Mouse (Mus musculus): Measurements from ENCODE around the gene Vwce. TPM values are rescaled to one million over a fixed set of nuclear protein-coding genes. Genes with fewer than 3 reads are reported as not detected.

The Vwce gene
- not detected for polyA plus RNA-seq (2014; fragmentation: Illumina TruSeq; extraction: RNeasy Lipid Tissue Mini Kit (QIAGEN cat#74804); ENCODE audit: insufficient read depth, low read depth, low replicate concordance)

DNA sequence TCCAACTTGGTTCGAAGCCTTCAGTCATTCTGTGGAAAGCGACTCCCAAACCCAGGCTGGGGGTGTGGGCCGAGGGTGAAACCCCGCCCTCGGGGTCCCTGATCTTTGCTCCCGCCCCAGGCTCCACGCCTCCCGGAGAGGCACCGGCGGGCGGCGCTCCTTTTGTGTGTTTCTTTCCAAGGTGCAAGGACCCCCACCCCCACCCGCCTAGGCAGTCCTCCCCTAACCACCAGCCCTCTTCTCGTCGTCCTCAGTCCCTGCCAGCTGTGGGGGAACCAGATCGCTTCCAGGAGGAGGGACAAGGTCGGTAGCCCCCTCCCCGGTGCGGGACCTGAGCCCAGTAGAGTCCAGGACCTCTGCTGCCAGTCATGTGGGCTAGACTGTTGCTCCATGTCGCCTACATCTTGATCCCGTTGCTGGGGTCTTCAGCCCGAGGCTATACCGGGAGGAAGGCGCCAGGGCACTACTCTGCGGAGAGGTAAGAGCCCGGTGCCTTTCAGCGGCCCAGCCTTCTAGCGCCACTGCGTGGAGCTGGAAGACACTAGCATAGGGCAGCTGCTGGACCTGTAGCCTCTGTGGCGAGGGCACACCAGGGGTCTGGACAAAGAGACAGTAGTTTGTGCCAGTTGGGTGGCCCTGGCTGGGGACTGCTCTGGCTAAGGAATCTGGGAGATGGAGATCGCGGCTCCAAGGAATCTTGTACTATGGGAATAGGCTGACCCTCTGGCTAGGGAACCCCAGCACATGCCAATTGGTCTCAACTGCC lies at the start of gene Vwce:
Gene Vwce (plus strand): TSS at position 108 of the 766 bp plus-strand sequence.

DNA sequence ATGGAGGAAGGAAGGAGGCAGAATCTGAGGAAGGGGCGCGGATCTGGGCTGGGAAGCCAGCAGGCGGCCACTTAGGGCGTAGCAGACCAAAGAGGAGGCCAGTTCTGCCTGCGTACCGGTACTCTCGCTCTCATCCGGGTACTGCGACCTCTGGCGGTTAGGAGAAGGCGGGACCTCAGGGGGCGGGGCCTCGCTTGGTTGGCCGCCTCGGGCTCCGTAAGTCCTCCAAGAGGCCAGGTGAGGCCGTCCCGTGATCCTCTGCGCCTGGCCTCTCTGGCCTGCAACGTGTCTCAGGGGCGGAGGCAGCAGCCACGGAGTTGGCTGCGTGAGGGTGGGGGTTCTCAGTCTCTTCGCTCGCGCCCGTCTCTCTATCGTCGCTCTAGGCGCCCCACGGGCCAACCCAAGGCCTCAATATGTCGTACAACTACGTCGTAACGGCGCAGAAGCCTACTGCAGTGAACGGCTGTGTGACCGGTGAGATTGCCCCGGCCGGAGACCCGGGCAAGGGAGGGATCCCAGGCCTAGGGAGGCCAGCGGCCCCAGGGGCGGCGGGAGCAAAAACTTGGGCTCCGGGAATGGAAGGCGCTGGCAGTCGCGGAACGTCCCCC lies 28.6 kb upstream of the Vwce start, which contains the start of the genes Ddb1 and Tkfc:
Gene Ddb1 (plus strand): TSS at position 35 of the 608 bp plus-strand sequence.
Gene Tkfc (minus strand): TSS at position 362 of the 608 bp plus-strand sequence.

GRCm38 (mm10) chr19:10677915-10678771 lies 44.1 kb downstream of the Vwce start, which contains the start of gene Pga5:
Pga5 (minus strand) TSS chr19:10678071.

DNA sequence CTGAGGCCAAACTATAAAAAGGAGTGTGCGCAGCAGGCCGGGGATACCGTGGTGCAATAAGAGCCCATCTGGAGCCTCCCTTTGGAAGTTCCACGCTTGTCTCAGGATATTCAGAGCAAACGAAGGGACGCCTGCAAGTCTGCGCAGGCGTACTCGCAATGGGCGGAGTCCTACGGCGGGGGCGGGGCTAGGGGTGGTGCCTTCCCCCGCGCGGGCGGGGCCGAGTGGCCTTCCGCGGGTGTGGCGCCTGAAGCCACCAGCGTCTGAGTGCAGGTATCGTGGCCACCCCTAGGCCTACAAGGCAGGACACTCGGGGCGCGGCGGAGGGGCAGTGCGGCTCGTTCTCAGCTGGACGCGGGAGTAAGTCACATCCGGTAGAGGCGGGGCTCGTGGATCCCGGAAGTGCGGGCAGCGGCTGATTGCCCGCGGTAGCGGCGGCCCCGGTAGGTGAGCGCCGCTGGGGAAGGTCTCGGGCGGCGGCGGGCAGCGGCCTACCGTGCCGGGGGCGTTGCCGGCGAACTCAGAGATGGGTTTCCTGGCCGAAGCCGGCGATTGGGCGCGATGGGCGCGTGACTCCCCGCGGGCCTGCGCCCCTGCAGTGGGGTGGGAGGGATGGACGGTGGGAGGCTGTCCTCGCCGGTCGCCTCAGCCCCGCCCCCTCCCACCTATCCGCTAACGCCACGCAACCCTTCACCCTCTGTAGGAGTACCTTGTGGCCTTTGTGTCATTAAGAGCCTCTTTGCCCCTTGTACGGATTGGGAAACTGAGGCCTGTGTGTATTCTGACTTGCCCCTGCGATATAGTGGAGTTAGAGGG lies 54.7 kb downstream of the Vwce start, which contains the start of gene Vps37c:
Gene Vps37c (plus strand): TSS at position 199 of the 816 bp plus-strand sequence.

Other genes with a start within 250 kb of the Vwce start
- gene Syt7, start 245.1 kb upstream of the Vwce start, polyA plus RNA-seq (2014; fragmentation: Illumina TruSeq; extraction: RNeasy Lipid Tissue Mini Kit (QIAGEN cat#74804); ENCODE audit: insufficient read depth, low read depth, low replicate concordance) = 3.7 TPM
- gene Lrrc10b, start 176.7 kb upstream of the Vwce start, polyA plus RNA-seq (2014; fragmentation: Illumina TruSeq; extraction: RNeasy Lipid Tissue Mini Kit (QIAGEN cat#74804); ENCODE audit: insufficient read depth, low read depth, low replicate concordance) = 10.1 TPM
- gene Ppp1r32, start 151.3 kb upstream of the Vwce start, polyA plus RNA-seq (2014; fragmentation: Illumina TruSeq; extraction: RNeasy Lipid Tissue Mini Kit (QIAGEN cat#74804); ENCODE audit: insufficient read depth, low read depth, low replicate concordance) = 4.4 TPM
- 20.6 TPM for gene Cpsf7, start 108.9 kb upstream of the Vwce start, polyA plus RNA-seq (2014; fragmentation: Illumina TruSeq; extraction: RNeasy Lipid Tissue Mini Kit (QIAGEN cat#74804); ENCODE audit: insufficient read depth, low read depth, low replicate concordance)
- 40.3 TPM for gene Sdhaf2, start 108.1 kb upstream of the Vwce start, polyA plus RNA-seq (2014; fragmentation: Illumina TruSeq; extraction: RNeasy Lipid Tissue Mini Kit (QIAGEN cat#74804); ENCODE audit: insufficient read depth, low read depth, low replicate concordance)
- 16.3 TPM for gene Tmem216, start 78.0 kb upstream of the Vwce start, polyA plus RNA-seq (2014; fragmentation: Illumina TruSeq; extraction: RNeasy Lipid Tissue Mini Kit (QIAGEN cat#74804); ENCODE audit: insufficient read depth, low read depth, low replicate concordance)
- gene Cyb561a3, start 57.0 kb upstream of the Vwce start, polyA plus RNA-seq (2014; fragmentation: Illumina TruSeq; extraction: RNeasy Lipid Tissue Mini Kit (QIAGEN cat#74804); ENCODE audit: insufficient read depth, low read depth, low replicate concordance) = 37.7 TPM
- gene Tmem138, start 56.9 kb upstream of the Vwce start, polyA plus RNA-seq (2014; fragmentation: Illumina TruSeq; extraction: RNeasy Lipid Tissue Mini Kit (QIAGEN cat#74804); ENCODE audit: insufficient read depth, low read depth, low replicate concordance) = 10.1 TPM
- gene Ddb1, start 28.9 kb upstream of the Vwce start, polyA plus RNA-seq (2014; fragmentation: Illumina TruSeq; extraction: RNeasy Lipid Tissue Mini Kit (QIAGEN cat#74804); ENCODE audit: insufficient read depth, low read depth, low replicate concordance) = 93.9 TPM
- 4.0 TPM for gene Tkfc, start 28.6 kb upstream of the Vwce start, polyA plus RNA-seq (2014; fragmentation: Illumina TruSeq; extraction: RNeasy Lipid Tissue Mini Kit (QIAGEN cat#74804); ENCODE audit: insufficient read depth, low read depth, low replicate concordance)
- not detected for gene Pga5, start 43.9 kb downstream of the Vwce start, polyA plus RNA-seq (2014; fragmentation: Illumina TruSeq; extraction: RNeasy Lipid Tissue Mini Kit (QIAGEN cat#74804); ENCODE audit: insufficient read depth, low read depth, low replicate concordance)
- gene Vps37c, start 54.5 kb downstream of the Vwce start, polyA plus RNA-seq (2014; fragmentation: Illumina TruSeq; extraction: RNeasy Lipid Tissue Mini Kit (QIAGEN cat#74804); ENCODE audit: insufficient read depth, low read depth, low replicate concordance) = 14.1 TPM
- gene Cd5, start 104.8 kb downstream of the Vwce start, polyA plus RNA-seq (2014; fragmentation: Illumina TruSeq; extraction: RNeasy Lipid Tissue Mini Kit (QIAGEN cat#74804); ENCODE audit: insufficient read depth, low read depth, low replicate concordance) = 2.3 TPM
- gene Cd6, start 195.8 kb downstream of the Vwce start, polyA plus RNA-seq (2014; fragmentation: Illumina TruSeq; extraction: RNeasy Lipid Tissue Mini Kit (QIAGEN cat#74804); ENCODE audit: insufficient read depth, low read depth, low replicate concordance) = 1.6 TPM
- 9.9 TPM for gene Slc15a3, start 205.5 kb downstream of the Vwce start, polyA plus RNA-seq (2014; fragmentation: Illumina TruSeq; extraction: RNeasy Lipid Tissue Mini Kit (QIAGEN cat#74804); ENCODE audit: insufficient read depth, low read depth, low replicate concordance)
- 5.2 TPM for gene Tmem132a, start 235.7 kb downstream of the Vwce start, polyA plus RNA-seq (2014; fragmentation: Illumina TruSeq; extraction: RNeasy Lipid Tissue Mini Kit (QIAGEN cat#74804); ENCODE audit: insufficient read depth, low read depth, low replicate concordance)
- gene Tmem109, start 247.8 kb downstream of the Vwce start, polyA plus RNA-seq (2014; fragmentation: Illumina TruSeq; extraction: RNeasy Lipid Tissue Mini Kit (QIAGEN cat#74804); ENCODE audit: insufficient read depth, low read depth, low replicate concordance) = 130 TPM